Mouse (Mus musculus) ovary, postnatal 14 days (tissue): ENCODE measurements at regions not wholly inside any gene's neighbourhood (a gene's known extent, or its start where the extent isn't known, plus 50 kb on each side); places are given as distances from the start of the nearest gene placed in this dataset.
A peak's percentile ranks its signal among the peaks of the same experiment; 100 is the strongest.

Experiments
- DNase-seq: peaks from one replicate; pipeline ENCODE4 v3.0.0; 2022; ENCODE audit warnings: low spot score

DNA sequence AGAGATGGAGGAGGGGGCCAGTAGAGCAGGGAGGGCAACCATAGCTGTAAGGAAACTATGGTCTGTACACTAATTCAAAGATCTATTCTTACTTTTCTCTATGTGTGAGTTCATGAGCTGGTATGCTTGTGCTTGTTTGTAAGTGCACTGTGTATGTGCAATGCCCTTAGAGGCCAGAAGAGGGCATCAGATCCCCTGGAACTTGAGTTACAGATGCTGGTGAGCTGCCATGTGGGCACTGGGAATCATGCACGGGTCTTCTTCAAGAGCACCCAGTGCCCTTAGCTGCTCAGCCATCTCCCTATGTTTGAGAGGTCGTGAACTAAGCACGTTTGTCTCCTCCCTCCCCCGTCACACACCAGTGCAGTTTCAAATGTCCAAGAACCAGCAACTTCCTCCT is 68.9 kb downstream of the Tbx3 start:
- no peak for DNase-seq

DNA sequence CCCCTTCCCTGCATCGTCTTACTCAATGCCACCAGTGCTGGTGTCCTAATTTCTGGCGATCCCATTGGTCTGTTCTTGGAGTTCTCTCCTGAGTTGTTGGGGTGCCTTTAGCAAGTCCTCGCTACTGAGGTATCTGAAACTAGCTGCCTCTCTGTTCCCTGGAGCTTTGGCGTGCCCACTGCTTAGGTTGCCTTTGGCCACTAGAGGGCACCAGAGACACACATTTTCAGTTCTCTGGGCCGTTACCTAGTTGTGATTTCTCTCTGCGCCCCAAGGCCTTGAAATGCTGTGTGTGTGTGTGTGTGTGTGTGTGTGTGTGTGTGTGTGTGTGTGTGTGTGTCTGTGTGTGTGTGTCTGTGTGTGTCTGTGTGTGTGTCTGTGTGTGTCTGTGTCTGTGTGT is 70.6 kb downstream of the Tbx3 start:
- DNase-seq = peak; percentile 45

DNA sequence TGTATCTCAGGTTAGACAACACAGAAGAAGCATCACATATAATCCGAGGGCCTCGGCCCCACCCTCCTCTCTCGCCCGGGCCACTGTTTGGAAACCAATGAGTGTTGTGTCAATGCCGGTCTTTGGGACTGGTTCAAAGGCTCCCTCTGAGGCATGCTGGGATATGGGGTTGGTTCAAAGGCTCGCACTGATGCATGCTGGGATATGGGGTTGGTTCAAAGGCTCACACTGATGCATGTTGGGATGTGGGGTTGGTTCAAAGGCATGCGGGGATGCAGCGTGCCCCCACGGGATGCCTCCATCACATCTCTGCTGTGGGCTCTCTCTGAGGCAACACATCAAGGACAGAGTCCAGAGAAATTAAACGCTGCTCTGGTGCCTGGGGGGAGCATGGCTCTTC is 73.3 kb downstream of the Tbx3 start:
- DNase-seq = no peak

DNA sequence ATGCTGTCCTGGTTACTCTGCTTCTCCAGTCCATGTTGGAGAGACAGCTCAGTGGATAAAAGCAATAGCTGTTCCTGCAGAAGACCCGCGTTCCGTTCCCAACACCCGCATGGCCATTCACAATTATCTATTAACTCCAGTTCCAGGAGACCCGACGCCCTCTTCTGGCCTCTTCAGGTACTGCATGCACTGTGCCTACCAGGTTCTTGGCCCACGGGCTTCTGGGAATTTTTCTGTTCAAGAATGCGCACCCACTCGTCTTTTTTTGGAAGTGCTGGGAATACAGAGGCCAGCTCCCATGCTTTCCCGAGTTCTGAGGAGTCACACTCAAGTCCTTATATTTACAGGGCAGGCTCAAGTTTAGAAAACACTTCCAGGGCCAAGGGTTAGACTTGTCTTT is 76.6 kb downstream of the Tbx3 start:
- DNase-seq = no peak

DNA sequence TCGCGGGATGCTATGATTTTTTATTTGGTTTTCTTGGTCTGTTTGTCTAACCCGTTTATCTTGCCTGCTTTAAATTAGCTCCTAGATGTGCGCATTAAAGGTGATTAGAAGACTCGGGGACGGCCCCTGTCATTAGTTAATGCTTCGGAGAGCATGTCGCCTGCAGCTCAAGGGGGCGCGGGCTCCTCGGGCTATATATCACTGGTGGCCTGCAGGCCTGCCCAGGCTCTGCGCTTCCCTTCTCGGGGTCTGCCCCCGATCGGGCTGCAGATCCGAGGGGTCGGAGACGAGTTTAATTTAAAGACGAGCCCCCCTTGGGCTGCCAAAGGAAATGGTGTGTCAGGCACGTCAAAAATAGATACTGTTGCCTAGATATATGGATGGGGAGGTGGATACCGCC is 78.2 kb downstream of the Tbx3 start:
- DNase-seq = no peak

DNA sequence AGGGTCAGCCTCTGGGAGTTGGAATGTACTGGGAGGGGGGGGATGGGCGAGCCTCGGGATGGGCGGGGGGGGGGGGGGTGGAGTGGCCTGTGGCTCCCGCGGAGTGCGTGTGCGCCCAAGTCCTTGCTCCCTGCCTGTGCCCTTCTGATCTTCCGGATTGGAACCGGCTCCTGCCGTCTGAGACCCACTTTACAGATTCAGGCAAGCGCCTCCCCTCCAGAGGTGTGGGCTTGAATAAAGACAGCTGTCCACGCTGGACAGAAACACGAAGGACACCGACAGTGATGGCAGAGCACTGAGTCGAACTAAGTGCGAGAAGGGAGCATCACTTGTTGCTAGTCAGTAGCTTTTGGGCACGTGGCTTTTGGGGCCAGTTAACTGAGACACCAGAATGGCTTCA is 78.7 kb downstream of the Tbx3 start:
- no peak for DNase-seq

DNA sequence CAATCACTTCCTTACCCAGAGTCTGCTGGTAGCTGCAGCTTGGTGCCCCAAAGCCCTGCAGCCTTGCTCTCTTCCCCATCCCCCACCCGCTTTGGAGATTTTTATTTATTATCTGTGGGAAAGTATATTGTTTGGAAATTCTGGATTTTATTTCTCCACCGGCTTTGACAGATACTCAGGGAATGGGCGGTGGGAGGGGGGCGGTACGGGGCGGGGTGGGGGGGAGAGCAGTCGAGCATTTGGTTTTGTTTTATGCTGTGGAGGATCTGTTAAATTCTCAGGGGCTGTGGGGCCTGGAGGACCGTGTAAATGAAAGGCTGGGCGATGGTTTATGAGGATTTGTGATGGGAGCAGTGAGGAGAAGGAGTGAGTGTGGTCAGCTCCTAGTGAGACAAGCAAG is 76.7 kb upstream of the Tbx5 start:
- no peak for DNase-seq

DNA sequence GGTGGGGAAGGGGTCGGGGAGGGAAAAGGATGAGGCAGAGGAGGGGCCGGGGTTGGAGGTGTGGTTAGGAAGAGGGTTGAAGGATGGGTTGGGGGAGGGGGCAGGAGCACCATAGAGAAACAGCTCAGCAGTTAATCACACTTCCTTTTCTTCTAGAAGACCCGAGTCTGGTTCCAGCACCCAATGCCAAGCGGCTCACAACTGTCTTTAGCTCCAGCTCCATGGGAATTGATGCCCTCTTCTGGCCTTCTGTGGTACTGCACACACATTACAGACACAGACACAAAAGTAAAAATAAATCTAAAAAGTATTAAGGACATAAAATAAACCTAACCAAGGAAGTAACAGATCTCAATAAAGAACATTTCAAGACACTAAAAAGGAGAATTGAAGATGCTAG is 73.6 kb upstream of the Tbx5 start:
- no peak for DNase-seq

DNA sequence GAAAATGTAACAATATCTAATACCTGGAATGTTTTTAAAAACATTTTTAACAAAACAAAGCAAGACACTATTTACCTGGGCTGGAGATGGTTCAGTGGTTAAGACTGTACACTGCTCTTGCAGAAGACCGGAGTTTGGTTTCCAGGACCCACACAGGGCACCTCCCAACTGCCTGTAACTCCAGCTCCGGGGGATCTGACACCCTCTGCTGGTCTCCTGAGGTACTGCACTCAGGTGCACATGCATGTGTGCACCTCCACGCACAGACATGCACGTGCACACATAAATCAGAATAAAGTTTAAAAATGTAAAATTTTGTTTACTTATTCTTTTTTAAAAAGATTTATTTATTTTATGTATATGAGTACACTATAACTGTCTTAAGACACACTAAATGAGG is 70.4 kb upstream of the Tbx5 start:
- DNase-seq = no peak

DNA sequence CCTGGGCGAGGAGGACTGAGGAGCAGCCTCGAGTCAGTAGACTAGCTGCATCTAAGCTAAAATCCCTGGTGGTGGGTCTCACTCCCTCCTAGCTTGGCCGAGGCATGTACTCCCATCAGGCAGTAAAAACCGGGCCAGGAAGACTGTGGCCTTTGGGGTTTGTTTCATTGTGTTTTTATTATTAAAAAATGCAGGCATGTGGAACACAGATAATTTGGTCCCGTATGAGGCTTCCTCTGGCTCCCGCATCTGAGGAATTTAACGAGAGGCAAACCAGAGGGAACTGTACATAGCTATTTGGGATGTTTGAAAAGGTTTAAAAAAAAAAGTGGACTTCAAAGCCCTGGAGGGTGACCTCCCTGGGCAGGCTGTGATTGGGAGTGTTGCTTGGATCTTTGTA is 69.1 kb upstream of the Tbx5 start:
- DNase-seq = no peak

DNA sequence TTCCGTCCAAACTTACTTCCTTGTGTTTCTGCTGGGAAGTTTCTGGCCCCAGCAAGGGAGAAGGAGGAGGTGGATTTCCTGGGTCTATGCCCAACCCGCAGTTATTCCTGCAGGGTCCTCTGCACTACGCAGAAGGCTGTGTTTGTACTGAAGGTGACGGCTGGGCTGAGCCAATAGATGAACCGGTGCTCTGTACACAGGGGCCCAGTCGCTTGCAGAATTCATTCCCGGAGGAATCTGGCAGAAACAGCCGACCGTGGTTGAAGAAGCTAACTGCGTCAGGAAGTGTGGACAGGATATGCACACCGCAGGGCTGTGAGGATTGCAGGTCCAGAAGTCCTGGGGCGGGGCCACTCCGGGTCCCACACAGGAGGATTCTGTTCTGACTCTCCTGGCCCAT is 66.1 kb upstream of the Tbx5 start:
- DNase-seq = no peak

DNA sequence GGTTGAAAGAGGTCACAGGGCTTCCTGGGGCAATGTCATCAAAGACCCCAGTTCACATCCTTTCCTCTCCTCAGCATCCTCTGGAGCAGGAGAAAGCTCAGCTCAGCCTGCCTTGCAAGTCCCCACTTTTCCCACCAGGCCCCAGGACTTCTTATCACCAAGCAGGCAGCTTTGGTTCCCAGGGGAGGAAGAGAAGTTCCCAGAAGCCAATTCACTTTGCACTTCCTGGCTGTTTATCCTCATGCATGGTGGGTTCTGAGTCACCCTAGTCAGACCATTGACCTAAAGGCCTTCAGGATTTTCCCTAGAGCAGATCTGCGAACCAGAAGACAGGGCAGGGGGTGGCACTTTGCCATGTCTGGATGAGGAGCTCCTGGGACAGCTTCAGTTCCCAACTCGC is 61.5 kb upstream of the Tbx5 start:
- DNase-seq = no peak

DNA sequence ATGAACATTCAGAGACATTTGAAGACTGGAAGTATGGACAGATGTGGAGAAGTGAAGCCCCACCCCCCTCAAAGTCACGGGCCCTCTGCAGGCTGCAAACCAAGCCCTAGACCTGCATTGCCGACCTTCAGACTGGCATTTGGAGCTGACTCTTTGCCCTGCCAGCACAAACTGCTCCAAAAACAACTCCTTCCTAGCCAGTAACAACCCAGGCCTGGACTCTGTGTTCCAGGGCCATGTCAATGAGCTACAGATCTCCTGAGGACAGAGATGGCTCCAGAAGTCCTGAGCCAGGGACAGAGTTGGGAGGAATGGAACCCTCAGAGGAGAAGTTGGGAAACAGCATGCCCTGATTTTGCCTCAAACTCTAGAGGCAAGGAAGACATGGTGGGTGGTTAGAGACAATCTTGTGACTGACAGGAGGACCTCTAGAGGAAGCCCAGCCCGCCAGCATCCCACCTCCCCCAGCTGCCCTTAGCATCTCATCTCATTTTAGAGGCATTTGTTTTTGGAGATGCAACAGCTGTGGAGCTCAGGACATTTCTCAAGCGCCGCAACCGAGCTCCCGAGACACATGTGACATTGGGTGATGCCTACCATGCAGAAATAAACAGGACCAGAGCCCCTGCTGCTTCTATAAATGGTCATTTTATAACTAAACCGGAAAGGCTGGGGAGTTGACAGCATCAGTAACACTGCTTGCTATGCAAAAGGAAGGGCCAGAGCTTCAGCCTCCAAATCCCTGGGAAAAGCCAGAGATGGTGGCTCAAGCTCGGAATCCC is 56.2 kb upstream of the Tbx5 start:
- no peak for DNase-seq

DNA sequence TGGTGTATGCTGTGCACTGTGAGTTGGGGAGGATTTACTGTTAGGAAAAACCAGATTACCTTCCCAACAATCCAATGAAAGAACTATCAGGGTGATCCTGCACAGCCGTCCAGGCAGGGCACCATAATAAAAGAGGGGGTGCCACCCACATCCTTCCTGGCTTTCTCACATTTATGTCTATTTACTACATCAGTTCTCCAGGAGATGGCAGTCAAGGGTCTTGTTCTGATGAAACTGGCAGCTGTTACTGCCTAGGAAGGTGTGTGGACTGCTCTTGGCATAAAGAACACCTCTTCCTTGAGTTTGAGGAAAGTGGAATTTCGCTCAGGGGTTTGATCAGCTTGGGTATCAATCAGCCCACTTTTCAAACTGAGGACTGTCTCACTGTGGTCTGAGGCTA is 54.6 kb upstream of the Tbx5 start:
- DNase-seq = peak; percentile 15

DNA sequence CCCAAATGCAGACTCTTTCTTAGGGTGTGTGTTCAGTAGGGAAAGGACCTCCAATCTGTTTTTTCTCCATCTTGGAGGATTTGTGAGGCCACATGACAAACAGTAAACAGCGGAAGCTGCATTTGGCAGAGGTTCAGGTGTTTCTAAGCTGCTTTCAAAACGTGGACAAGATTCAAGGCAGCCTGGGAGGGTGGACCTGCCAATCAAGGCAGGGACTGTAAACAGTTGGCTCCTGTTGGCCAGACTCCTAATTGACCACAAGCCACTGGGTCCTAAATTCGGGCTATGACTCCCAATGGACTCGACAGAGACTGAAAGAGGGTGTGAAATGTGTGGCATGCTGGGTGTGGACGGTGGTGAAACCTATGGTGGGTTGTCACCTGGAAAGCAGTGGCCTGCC is 51.1 kb upstream of the Tbx5 start:
- no peak for DNase-seq
